Mouse (Mus musculus) ovary, adult 10 weeks (tissue): Measurements from ENCODE around the gene Gpr37. TPM values are rescaled to one million over a fixed set of nuclear protein-coding genes. Genes with fewer than 3 reads are reported as not detected.

Experiments
- polyA plus RNA-seq: library from polyadenylated mRNA; stranded (reverse); fragments of 350-450 nt; fragmentation: Illumina TruSeq; extraction: RNeasy Lipid Tissue Mini Kit (QIAGEN cat#74804); gene quantifications from one replicate; pipeline ENCODE4 v1.2.3, GENCODE M21; 2014

Gene Gpr37
- 6.7 TPM for polyA plus RNA-seq

GRCm38 (mm10) chr6:25690629-25691028 lies at the start of gene Gpr37:
Gpr37 (minus strand) TSS chr6:25690729.

Other genes with a start within 250 kb of the Gpr37 start
- gene Pot1a, start 118.5 kb upstream of the Gpr37 start, polyA plus RNA-seq = 57.2 TPM